Mouse (Mus musculus) frontal cortex, postnatal 36 days (tissue): ENCODE results near the gene Ptger4.

Experiments
- DNase-seq, 2 experiments: peaks; one replicate each; pipeline ENCODE4 v3.0.0; 2022; ENCODE audit warnings: low spot score in 2 of 2

The Ptger4 gene

GRCm38 (mm10) chr15:5165121-5165773 lies 78.7 kb downstream of the Ptger4 start:
- no peak for DNase-seq

- DNase-seq: no peak
Measured at GRCm38 (mm10) chr15:5158827-5159226, 85.2 kb downstream of the Ptger4 start.

DNA sequence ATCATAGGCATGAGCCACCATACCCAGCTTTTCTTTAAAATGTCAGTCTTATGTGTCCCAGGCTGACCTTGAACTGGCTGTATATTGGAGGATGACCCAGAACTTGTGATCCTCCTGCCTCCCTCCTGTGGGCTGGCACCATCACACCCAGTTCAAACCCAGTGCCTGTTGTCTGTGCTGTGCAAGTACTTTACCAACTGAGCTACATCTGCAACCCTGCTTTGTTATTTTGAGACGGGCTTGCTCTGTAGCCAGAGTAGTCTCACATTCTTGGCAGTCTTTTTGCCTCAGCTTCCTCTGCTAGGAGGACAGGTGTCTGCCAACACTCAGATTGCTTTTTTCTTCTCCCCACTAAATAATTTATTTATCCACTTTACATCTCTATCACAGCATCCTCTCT lies 86.6 kb downstream of the Ptger4 start:
- DNase-seq: no peak
